Mouse (Mus musculus): ENCODE measurements at regions not wholly inside any gene's neighbourhood (a gene's known extent, or its start where the extent isn't known, plus 50 kb on each side); places are given as distances from the start of the nearest gene placed in this dataset.

DNA sequence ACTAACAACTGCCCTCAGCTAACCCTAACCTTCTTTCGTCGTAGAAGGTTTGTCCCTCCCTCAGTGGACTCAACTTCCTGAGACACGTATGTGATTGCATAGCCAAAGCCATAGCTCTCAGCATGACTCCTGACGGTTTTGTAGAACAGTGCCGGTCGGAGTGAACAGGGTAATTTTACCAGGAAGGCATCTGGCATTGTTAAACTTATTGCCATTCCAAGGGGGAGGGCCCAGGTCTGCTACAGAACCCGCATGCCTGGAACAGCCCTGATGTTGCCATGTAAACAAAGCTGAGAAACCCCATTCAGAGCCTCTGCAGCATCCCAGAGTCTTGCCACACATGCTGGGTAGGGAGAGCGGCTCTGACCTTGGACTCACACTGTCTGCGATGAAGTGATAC lies 52.2 kb upstream of the Adgrl2 start:
- DNase-seq, result no peak
- no peaks in the 10 kb centered on the region for H3K27me3 ChIP-seq (ENCODE audit: control insufficient read depth, insufficient read depth, low read length)
- H3K27ac ChIP-seq (ENCODE audit: insufficient read depth, low read length), result no peak overlapping the region
- no peak overlapping the region for H3K4me3 ChIP-seq (replicated peaks; ENCODE audit: insufficient read depth, low read depth, low read length)
- H3K4me1 ChIP-seq (ENCODE audit: control insufficient read depth, insufficient read depth, low read length), result no peaks in the 10 kb centered on the region
- 17% methylated on average over 9 of the region's 9 CpGs for WGBS
- TF ChIP-seq POLR2A (IDR thresholded peaks at IDR 0.05; ENCODE audit: borderline replicate concordance, insufficient read depth, low read length), result no peak
- no peak for TF ChIP-seq CTCF (IDR thresholded peaks at IDR 0.05; ENCODE audit: borderline replicate concordance, insufficient read depth, low read depth, low read length)

DNA sequence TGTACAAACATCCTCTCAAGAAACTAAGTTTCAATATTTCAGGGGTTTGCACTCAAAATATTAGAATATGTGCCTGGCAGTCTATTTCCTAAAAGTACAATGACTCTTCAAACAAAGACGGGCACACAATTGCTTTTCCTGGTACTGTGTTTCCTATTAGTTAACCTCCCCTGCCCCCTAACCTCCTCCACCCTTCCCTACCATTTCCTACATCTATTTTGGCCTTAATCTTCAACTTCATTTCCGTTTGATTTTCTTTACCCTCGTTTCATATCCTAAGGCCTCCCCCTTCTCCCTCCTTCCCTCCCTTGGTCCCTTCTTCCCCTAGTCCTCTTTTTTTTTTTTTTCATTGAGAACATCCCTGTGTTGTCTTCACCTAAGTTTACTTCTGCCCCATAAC lies 50.8 kb upstream of the Adgrl2 start:
- TF ChIP-seq CTCF (IDR thresholded peaks at IDR 0.05; ENCODE audit: borderline replicate concordance, insufficient read depth, low read depth, low read length) (no peak), POLR2A (IDR thresholded peaks at IDR 0.05; ENCODE audit: borderline replicate concordance, insufficient read depth, low read length) (no peak)
- H3K27me3 ChIP-seq (ENCODE audit: control insufficient read depth, insufficient read depth, low read length), result no peaks in the 10 kb centered on the region
- H3K4me1 ChIP-seq (ENCODE audit: control insufficient read depth, insufficient read depth, low read length), result no peaks in the 10 kb centered on the region
- H3K4me3 ChIP-seq (replicated peaks; ENCODE audit: insufficient read depth, low read depth, low read length), result no peak overlapping the region
- WGBS, result 64% methylated on average over 3 of the region's 3 CpGs
- no peak overlapping the region for H3K27ac ChIP-seq (ENCODE audit: insufficient read depth, low read length)
- DNase-seq, result no peak
